Mouse (Mus musculus) limb, embryonic 14.5 days (tissue): ENCODE results near the gene Ksr2. TPM values are rescaled to one million over a fixed set of nuclear protein-coding genes. Genes with fewer than 3 reads are reported as not detected.

ENCODE experiments used
- ATAC-seq: fragments of 200-750 bp; cut with Nextera tagmentation; 2 replicates; pipeline ENCODE4 v1.8.0; 2017; ENCODE audit warnings: low read depth, moderate number of reproducible peaks, moderate TSS enrichment; ENCODE audit not compliant: low FRiP score
- DNase-seq: peaks from one replicate; pipeline ENCODE4 v3.0.0-alpha.2; 2015; ENCODE audit warnings: low spot score
- H3K27ac ChIP-seq: fragments of 300-500 bp; sonication (generic); replicated peaks from 2 replicates; pipeline ENCODE4 v1.5.1; 2014; ENCODE audit warnings: low read depth, mild to moderate bottlenecking, low read length, moderate library complexity, mixed read lengths
- H3K27me3 ChIP-seq: fragments of 300-500 bp; sonication (generic); 2 replicates; pipeline ENCODE4 v1.6.1; 2014; ENCODE audit warnings: low read length, mixed read lengths; ENCODE audit not compliant: control insufficient read depth, insufficient read depth
- H3K36me3 ChIP-seq: fragments of 300-500 bp; sonication (generic); 2 replicates; pipeline ENCODE4 v1.6.1; 2014; ENCODE audit warnings: mild to moderate bottlenecking, low read length, moderate library complexity, mixed read lengths; ENCODE audit not compliant: control insufficient read depth, insufficient read depth
- H3K4me1 ChIP-seq: fragments of 300-500 bp; sonication (generic); 2 replicates; pipeline ENCODE4 v1.6.1; 2014; ENCODE audit warnings: antibody characterized with exemption, low read length, mixed read lengths; ENCODE audit not compliant: control insufficient read depth, insufficient read depth
- H3K4me2 ChIP-seq: fragments of 300-500 bp; sonication (generic); replicated peaks from 2 replicates; pipeline ENCODE4 v1.6.1; 2014; ENCODE audit warnings: low read depth, mild to moderate bottlenecking, low read length, moderate library complexity; ENCODE audit not compliant: severe bottlenecking
- H3K4me3 ChIP-seq: fragments of 300-500 bp; sonication (generic); replicated peaks from 2 replicates; pipeline ENCODE4 v1.5.1; 2014; ENCODE audit warnings: low read length
- H3K9ac ChIP-seq: fragments of 300-500 bp; sonication (generic); 2 replicates; pipeline ENCODE4 v1.6.1; 2014; ENCODE audit warnings: mild to moderate bottlenecking, low read depth, low read length, moderate library complexity; ENCODE audit not compliant: severe bottlenecking
- H3K9me3 ChIP-seq: fragments of 300-500 bp; sonication (generic); 2 replicates; pipeline ENCODE4 v1.6.1; 2016; ENCODE audit warnings: low read length; ENCODE audit not compliant: control insufficient read depth
- POLR2A ChIP-seq: fragments of 200-500 bp; IDR thresholded peaks from 2 replicates; pipeline ENCODE4 v1.8.0; 2012; ENCODE audit warnings: inconsistent platforms, mild to moderate bottlenecking, moderate library complexity, borderline replicate concordance; ENCODE audit not compliant: insufficient read depth, insufficient read length; ENCODE audit errors: extremely low read depth
- WGBS: fragments of 180-500 bp; shearing (Covaris S2); extraction: QIAGEN DNeasy Blood & Tissue Kit; methylation state at CpG from one replicate; pipeline ENCODE4 v1.1.7; 2014; 5-methylcytosine and 5-hydroxymethylcytosine counted together
- polyA plus RNA-seq, 2 experiments: library from polyadenylated mRNA; depleted of rRNA in 1 of 2; stranded (reverse) in 1 of 2; unstranded in 1 of 2; fragments of >200 nt; fragmentation: Nextera tagmentation in 1 of 2; extraction: Ambion mirVana in 1 of 2; gene quantifications; 2 replicates each; pipeline versions ENCODE4 v1.2.1 to v1.2.3; 2012 to 2014

The Ksr2 gene
- polyA plus RNA-seq (2012; rRNA removed) (0.12 and 0.13 TPM in 2 replicates), polyA plus RNA-seq (2014; fragmentation: Nextera tagmentation; extraction: Ambion mirVana) (0.08 and 0.12 TPM in 2 replicates)

- under 1% methylated on average over 68 of the region's 89 CpGs for WGBS
- Histone ChIP-seq H3K4me2 (peak within 1 kb of the TSS; percentile 97), H3K27me3 (peaks cover 51% of the 10 kb centered on the region), H3K9ac (peak within 1 kb of the TSS; percentile 43), H3K9me3 (no peaks in the 10 kb centered on the region), H3K36me3 (no peaks in the 10 kb centered on the region), H3K4me1 (no peaks in the 10 kb centered on the region), H3K4me3 (peak within 1 kb of the TSS; percentile 54), H3K27ac (no peak within 1 kb of the TSS)
- TF ChIP-seq POLR2A, result no peak
- ATAC-seq (peak; percentile 50; the same call in 1 of the 2 replicates), DNase-seq (no peak)
These were observed at the start of gene Ksr2 for GRCm38 (mm10) chr5:117413507-117414501. Gene Ksr2 (plus strand): TSS chr5:117414000.

- H3K4me1 ChIP-seq, result peaks cover 8% of the 10 kb centered on the region
- 85% methylated on average over 3 of the region's 3 CpGs for WGBS
- H3K4me3 ChIP-seq, result no peak overlapping the region
- no peak for TF ChIP-seq POLR2A
- ATAC-seq, result no peak
- H3K27me3 ChIP-seq, result no peaks in the 10 kb centered on the region
- H3K9ac ChIP-seq, result no peak overlapping the region
- no peak overlapping the region for H3K4me2 ChIP-seq
- peaks cover 50% of the 10 kb centered on the region for H3K36me3 ChIP-seq
- no peaks in the 10 kb centered on the region for H3K9me3 ChIP-seq
- DNase-seq, result no peak
- H3K27ac ChIP-seq, result no peak overlapping the region
These were observed 49.0 kb upstream of the Ksr2 start for GRCm38 (mm10) chr5:117364821-117365220.

GRCm38 (mm10) chr5:117365904-117366561, 47.8 kb upstream of the Ksr2 start:
- Histone ChIP-seq H3K27me3 (no peaks in the 10 kb centered on the region), H3K4me3 (no peak overlapping the region), H3K27ac (no peak overlapping the region), H3K9ac (no peak overlapping the region), H3K4me1 (0 out of 2 replicates have a peak, but pooled peaks cover under 1% of the 10 kb centered on the region), H3K36me3 (peaks cover 62% of the 10 kb centered on the region), H3K4me2 (no peak overlapping the region), H3K9me3 (no peaks in the 10 kb centered on the region)
- WGBS, result 94% methylated on average over 13 of the region's 13 CpGs
- no peak for DNase-seq
- no peak for ATAC-seq
- TF ChIP-seq POLR2A, result no peak

- ATAC-seq, result no peak
- H3K4me3 ChIP-seq, result no peak overlapping the region
- DNase-seq, result no peak
- no peak overlapping the region for H3K9ac ChIP-seq
- no peaks in the 10 kb centered on the region for H3K9me3 ChIP-seq
- no peaks in the 10 kb centered on the region for H3K27me3 ChIP-seq
- H3K4me2 ChIP-seq, result no peak overlapping the region
- no peak for TF ChIP-seq POLR2A
- H3K27ac ChIP-seq, result no peak overlapping the region
- WGBS, result 39% methylated on average over 8 of the region's 8 CpGs
- H3K36me3 ChIP-seq, result peaks cover 74% of the 10 kb centered on the region
- no peaks in the 10 kb centered on the region for H3K4me1 ChIP-seq
These were observed 46.6 kb upstream of the Ksr2 start for GRCm38 (mm10) chr5:117367206-117367605.

GRCm38 (mm10) chr5:117370592-117370991, 43.2 kb upstream of the Ksr2 start:
- DNase-seq (no peak), ATAC-seq (no peak)
- no peaks in the 10 kb centered on the region for H3K27me3 ChIP-seq
- H3K4me3 ChIP-seq, result no peak overlapping the region
- H3K36me3 ChIP-seq, result peaks cover 73% of the 10 kb centered on the region
- TF ChIP-seq POLR2A, result no peak
- H3K9ac ChIP-seq, result no peak overlapping the region
- no peak overlapping the region for H3K27ac ChIP-seq
- WGBS, result 87% methylated on average over 10 of the region's 10 CpGs
- no peaks in the 10 kb centered on the region for H3K9me3 ChIP-seq
- H3K4me2 ChIP-seq, result no peak overlapping the region
- no peaks in the 10 kb centered on the region for H3K4me1 ChIP-seq
